Mouse (Mus musculus): ENCODE measurements around the gene Pramel1. TPM values are rescaled to one million over a fixed set of nuclear protein-coding genes. Genes with fewer than 3 reads are reported as not detected.
"Not testable (repeated sequence)": the region's sequence is repeated elsewhere in the genome, so short reads cannot be mapped to it uniquely, and the experiment has no call there.

Gene Pramel1
- under 1 TPM; 0.16 to 0.20 TPM for total RNA-seq (2021)
- long read RNA-seq, experiment 1 = 0 reads
- long read RNA-seq, experiment 2 = 0 reads

DNA sequence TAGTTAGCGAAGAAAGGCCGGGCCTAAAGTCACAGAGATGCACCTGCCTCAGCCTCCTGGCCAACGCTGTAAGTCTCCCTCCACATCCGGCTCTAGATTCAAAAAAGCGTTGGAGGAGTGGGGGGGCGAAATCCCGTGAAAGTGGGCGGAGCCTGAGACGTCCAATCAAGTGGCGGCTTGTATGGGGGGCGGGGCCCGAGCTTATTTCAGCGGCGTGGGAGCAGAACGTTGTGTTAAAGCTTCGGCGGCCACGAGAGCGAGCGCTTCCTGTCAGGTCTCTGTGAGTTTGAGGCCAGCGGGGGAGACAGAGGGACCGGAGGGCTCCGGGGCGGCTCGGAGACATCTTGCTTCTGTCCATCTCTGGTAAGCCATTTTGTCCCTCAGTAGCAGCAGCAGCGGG lies at the start of gene Pramel1:
Pramel1 (plus strand) TSS at position 248 of the 400 bp plus-strand sequence.
- DNase-seq (ENCODE audit: low spot score in 2 of 2) = no peak

- DNase-seq (ENCODE audit: low spot score in 2 of 2) = not testable (repeated sequence)
These were observed 48.7 kb upstream of the Pramel1 start for GRCm38 (mm10) chr4:143345491-143345890.

- peak in 1 of 2 experiments; percentile 25 for DNase-seq (ENCODE audit: low spot score in 2 of 2)
These were observed 45.5 kb upstream of the Pramel1 start for GRCm38 (mm10) chr4:143348678-143349077.

DNA sequence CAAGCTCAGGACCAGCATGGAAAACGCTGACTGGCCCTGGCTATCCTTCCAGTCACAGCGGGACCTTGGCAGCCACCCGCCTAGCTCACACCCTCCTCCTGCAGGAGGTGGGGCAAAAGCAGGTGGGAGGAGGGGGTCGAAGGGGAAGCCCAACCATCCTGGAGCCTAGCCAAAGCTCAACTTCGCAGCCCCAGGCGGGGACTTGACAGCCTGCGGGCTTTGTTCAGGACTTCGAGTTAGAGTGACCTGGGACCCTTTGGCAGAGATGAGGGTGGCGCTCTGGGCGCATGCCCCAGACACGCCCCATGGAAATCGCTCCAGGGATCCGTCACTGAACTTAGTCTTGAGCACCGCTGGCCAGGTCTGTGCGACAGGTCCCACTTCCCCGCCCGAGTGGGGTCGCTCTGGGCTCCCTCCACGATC lies 44.7 kb upstream of the Pramel1 start, which contains the start of gene Lrrc38:
Lrrc38 (plus strand) TSS at position 274 of the 423 bp plus-strand sequence.
- peak; percentile 23 to 39 for DNase-seq (ENCODE audit: low spot score in 2 of 2)

GRCm38 (mm10) chr4:143350047-143351015 lies 43.9 kb upstream of the Pramel1 start:
- no peak for DNase-seq (ENCODE audit: low spot score in 2 of 2)

DNA sequence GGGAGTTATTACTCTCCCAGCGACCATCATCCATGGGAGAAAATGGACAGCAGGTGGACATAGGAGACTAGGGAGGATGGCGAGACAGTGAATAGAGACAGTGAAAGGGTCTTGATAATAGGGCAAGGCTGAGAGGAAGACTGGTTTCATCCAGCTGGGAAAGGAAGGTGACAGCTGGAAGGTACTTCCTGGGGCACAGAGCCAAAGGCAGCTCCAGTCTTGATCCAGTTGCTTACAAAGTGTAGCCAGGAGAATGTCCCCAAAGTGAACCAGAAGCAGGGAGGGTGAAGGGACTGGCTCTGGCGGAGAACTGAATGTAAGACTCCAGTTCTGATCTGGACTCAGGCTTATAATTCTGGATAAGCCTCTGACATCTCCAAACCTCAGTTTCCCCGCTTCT lies 41.9 kb upstream of the Pramel1 start:
- no peak for DNase-seq (ENCODE audit: low spot score in 2 of 2)

- no peak for DNase-seq (ENCODE audit: low spot score in 2 of 2)
These were observed 32.7 kb upstream of the Pramel1 start for GRCm38 (mm10) chr4:143361520-143361919.

GRCm38 (mm10) chr4:143366415-143367041 lies 27.7 kb upstream of the Pramel1 start:
- DNase-seq (ENCODE audit: low spot score in 2 of 2) = no peak

GRCm38 (mm10) chr4:143379480-143379879 lies 14.7 kb upstream of the Pramel1 start:
- no peak for DNase-seq (ENCODE audit: low spot score in 2 of 2)

- DNase-seq (ENCODE audit: low spot score in 2 of 2) = no peak
These were observed 14.1 kb upstream of the Pramel1 start for GRCm38 (mm10) chr4:143379931-143380715.

DNA sequence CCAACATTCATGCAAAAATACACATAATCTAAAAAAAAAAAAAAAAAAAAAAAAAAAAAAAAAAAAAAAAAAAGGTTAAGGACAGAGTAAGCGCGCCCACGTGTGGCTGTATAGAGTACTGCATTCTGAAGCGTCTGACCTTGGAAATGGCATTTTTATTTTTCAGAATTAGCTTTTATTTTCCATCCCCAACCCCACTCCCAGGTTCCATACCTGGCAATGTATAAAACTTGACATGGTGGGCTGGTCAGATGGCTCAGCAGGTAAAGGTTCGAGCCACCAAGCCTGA lies 13.6 kb upstream of the Pramel1 start:
- DNase-seq (ENCODE audit: low spot score in 2 of 2) = peak in 1 of 2 experiments; percentile 30

- DNase-seq (ENCODE audit: low spot score in 2 of 2) = no peak
These were observed 12.1 kb upstream of the Pramel1 start for GRCm38 (mm10) chr4:143382163-143382562.

DNA sequence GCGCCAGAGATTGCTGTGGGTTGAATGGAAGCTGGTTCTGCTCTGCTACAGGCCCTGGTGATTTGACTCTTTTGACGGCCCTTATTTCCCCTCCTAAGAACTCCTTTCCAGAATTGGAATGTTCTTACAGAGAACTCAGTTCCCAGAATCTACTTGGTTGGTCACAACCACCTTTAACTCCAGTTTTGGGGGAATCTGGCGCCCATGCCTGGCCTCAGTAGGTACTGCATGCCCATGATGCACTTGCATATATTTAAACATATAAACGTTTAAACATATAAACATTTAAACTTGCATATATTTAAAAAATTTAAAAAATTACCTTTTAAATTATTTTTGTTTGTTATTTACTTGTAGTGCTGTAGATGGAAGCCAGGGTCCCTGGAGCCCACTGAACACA lies 10.6 kb upstream of the Pramel1 start:
- no peak for DNase-seq (ENCODE audit: low spot score in 2 of 2)

DNA sequence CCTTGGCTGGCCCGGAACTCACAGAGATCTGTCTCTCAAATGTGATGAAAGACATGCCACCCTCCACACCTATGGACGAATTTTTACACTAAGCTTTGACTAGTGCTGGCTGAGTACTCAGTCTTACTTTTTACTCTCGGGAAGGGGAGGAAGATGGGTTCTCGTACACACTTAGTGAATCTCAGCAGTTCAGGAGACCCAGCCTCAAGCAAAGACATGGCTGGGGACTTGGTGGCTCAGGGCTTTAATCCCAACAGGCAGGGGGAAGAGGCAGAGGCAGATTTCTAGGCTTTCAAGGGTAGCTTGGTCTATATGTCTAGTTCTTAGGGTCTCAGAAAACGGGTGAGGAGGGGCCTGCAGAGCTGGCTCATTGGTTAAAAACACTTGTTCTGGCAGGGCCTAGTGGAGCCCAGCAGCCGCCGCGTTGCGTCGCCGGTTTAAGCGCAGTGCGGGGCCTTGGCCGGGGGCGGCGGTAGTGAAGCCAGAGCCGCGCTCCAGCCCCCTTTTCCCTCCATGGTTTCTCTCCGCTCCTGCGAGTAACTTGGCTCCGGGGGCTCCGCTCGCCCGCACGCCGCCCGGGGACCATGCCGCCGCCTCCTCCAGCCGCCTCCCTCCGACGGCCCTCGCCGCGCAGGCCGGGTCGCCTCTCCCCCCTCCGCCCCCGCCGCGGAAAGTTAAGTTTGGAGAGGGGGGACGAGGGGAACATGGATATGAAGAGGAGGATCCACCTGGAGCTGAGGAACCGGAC lies 5.1 kb upstream of the Pramel1 start:
- DNase-seq (ENCODE audit: low spot score in 2 of 2) = peak in 1 of 2 experiments; percentile 57

GRCm38 (mm10) chr4:143411566-143412218 lies 17.5 kb downstream of the Pramel1 start:
- DNase-seq (ENCODE audit: low spot score in 2 of 2) = no peak

- DNase-seq (ENCODE audit: low spot score in 2 of 2) = peak; percentile 70 to 87
These were observed 18.2 kb downstream of the Pramel1 start, which contains the start of gene Pramef8 for GRCm38 (mm10) chr4:143412219-143413092. Gene Pramef8 (plus strand): TSS chr4:143412426.

DNA sequence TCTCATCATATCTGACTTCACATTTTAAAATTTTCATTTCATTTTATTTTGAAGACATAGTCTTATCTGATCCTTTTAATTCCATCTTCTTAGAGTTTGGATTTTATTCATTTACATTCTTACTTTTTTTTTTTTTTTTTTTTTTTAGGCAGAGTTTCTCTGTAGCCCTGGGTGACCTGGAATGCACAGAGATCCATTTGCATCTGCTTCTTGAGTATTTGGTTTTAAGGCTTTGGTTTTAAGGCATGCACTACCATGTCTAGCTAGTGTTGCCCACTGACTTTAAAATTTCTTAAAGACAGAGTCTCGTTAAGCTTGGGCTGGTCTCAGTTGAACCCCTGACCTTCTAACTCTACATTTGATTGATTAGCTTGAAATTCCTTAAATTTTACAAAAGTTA lies 19.4 kb downstream of the Pramel1 start:
- DNase-seq (ENCODE audit: low spot score in 2 of 2) = no peak

GRCm38 (mm10) chr4:143414121-143414520 lies 19.9 kb downstream of the Pramel1 start:
- no peak for DNase-seq (ENCODE audit: low spot score in 2 of 2)

DNA sequence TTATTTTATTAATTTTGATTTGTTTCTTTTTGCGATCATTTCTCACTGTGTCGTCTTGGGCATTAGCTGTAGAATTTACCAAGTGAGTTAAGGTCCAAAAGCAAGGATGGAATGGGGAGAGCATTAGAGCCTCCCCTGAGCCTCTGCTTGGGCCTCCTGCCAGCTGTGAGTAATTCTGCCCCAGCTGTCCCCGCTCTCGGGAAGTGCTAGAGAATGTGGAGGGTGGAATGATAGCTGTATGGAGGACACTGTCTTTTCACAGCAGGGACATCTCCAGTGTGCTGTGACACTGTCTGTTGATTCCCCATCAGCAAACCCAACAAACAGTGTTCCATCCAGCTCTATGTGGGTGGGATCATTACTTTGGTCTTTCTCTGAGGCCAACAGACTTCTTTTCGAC lies 32.5 kb downstream of the Pramel1 start:
- not testable (repeated sequence) for DNase-seq (ENCODE audit: low spot score in 2 of 2)
